In the genomic region with DNA sequence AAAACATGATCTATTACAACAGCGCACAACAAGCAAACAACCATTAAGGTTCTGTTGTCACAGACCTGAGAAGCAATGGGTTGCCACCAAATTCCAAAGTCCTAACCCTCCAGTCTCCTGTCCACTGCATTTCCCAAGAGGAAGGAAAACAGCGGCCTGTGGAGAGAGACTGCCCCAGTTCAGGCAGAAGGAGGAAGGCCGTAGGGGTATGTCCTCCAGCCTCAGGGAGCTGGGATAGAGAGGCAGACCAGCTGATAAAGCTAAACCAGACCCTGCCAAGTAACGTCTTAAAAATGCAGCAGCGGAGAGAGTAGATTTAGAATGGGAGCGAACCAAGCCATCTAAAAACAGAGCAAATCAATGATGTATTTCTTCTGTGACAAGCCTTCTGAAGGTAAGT, we compare ENCODE assay signal across 14 mouse cellular contexts. TPM values are rescaled to one million over a fixed set of nuclear protein-coding genes. Genes with fewer than 3 reads are reported as not detected.
A peak's percentile ranks its signal among the peaks of the same experiment; 100 is the strongest.
DNase-seq lines count a peak whose midpoint lies in the region; ATAC-seq and TF ChIP-seq lines count a peak whose summit lies in the region.
"Had no signal": no experiment of that assay in that cellular context is flagged by ENCODE, and none has a peak within 500 bp of the region (broad histone marks: within the 10 kb centered on the region; RNA-seq: fewer than 3 reads in every experiment).

No protein-coding gene starts in this region.

- H3K9ac ChIP-seq in hindbrain, embryonic 12.5 days, result no peak overlapping the region
- no peak overlapping the region for H3K9ac ChIP-seq in intestine, postnatal 0 days (ENCODE audit: low read depth, low read length)

- no peak overlapping the region for H3K4me2 ChIP-seq in hindbrain, embryonic 12.5 days (replicated peaks)
- no peak overlapping the region for H3K4me2 ChIP-seq in intestine, postnatal 0 days (replicated peaks; ENCODE audit: low read depth)

- H3K4me3 ChIP-seq in hindbrain, embryonic 10.5 days, result no peak overlapping the region
- H3K4me3 ChIP-seq in hindbrain, embryonic 12.5 days, result no peak overlapping the region
- no peak overlapping the region for H3K4me3 ChIP-seq in spleen, adult 2 months (ENCODE audit: extremely low read depth, insufficient read depth, insufficient read length)
- H3K4me3 ChIP-seq in intestine, postnatal 0 days (ENCODE audit: low read depth, low read length), result no peak overlapping the region

- H3K27me3 ChIP-seq in hindbrain, embryonic 10.5 days (ENCODE audit: insufficient read depth, poor library complexity, severe bottlenecking), result no peaks in the 10 kb centered on the region
- no peaks in the 10 kb centered on the region for H3K27me3 ChIP-seq in hindbrain, embryonic 12.5 days
- H3K27me3 ChIP-seq in spleen, adult 2 months (ENCODE audit: control insufficient read depth, insufficient read depth, low read length), result no peaks in the 10 kb centered on the region
- H3K27me3 ChIP-seq in intestine, postnatal 0 days (replicated peaks; ENCODE audit: control insufficient read depth, insufficient read depth, low read length), result no peaks in the 10 kb centered on the region
- H3K27me3 ChIP-seq: Patski had no signal

- DNase-seq in hindbrain, embryonic 10.5 days (ENCODE audit: low spot score), result no peak
- no peak for DNase-seq in spleen, adult 2 months (ENCODE audit: low read depth in 1 of 2, low spot score in 2 of 2)
- no peak for DNase-seq in spleen, adult 12 weeks (ENCODE audit: low spot score)
- DNase-seq in natural killer cell, adult 2 months (ENCODE audit: low spot score in 2 of 2), result no peak
- DNase-seq in spleen, postnatal 14 days (ENCODE audit: low spot score in 2 of 2), result no peak
- no peak for DNase-seq in urinary bladder, adult 2 months (ENCODE audit: low spot score)
- DNase-seq: adrenal gland, postnatal 14 days; cerebellum, adult 9-10 months; layer of hippocampus, postnatal 36 days had no signal

- 88% methylated on average over 6 of the region's 6 CpGs for WGBS in hindbrain, embryonic 10.5 days
- WGBS in hindbrain, embryonic 12.5 days, result 82% methylated on average over 6 of the region's 6 CpGs
- WGBS in spleen, adult 2 months, result 85% methylated on average over 6 of the region's 6 CpGs
- 65% methylated on average over 6 of the region's 6 CpGs for WGBS in intestine, postnatal 0 days

- no peak for TF ChIP-seq CTCF in spleen, adult 2 months (IDR thresholded peaks at IDR 0.05; ENCODE audit: extremely low read depth, insufficient read depth, insufficient read length, insufficient replicate concordance)
- TF ChIP-seq CTCF in intestine, postnatal 0 days (IDR thresholded peaks at IDR 0.05; ENCODE audit: low read depth), result no peak

- H3K27ac ChIP-seq in hindbrain, embryonic 10.5 days, result peak overlapping the region; percentile 35; the same call in 1 of the 2 replicates
- H3K27ac ChIP-seq in hindbrain, embryonic 12.5 days, result no peak overlapping the region
- H3K27ac ChIP-seq in spleen, adult 2 months (ENCODE audit: insufficient read depth, low read length), result peak overlapping the region; percentile 9; the same call in 1 of the 2 replicates
- peak overlapping the region; percentile 68 for H3K27ac ChIP-seq in intestine, postnatal 0 days (ENCODE audit: low read depth, low read length)
- H3K27ac ChIP-seq: hindbrain, postnatal 0 days; macrophage had no signal

- ATAC-seq in hindbrain, embryonic 12.5 days (ENCODE audit: low FRiP score), result no peak
- ATAC-seq in intestine, postnatal 0 days, result no peak
- ATAC-seq: hindbrain, postnatal 0 days; Patski had no signal

- TF ChIP-seq POLR2A in spleen, adult 2 months (IDR thresholded peaks at IDR 0.05; ENCODE audit: low read depth, low read length), result no peak

- no peaks in the 10 kb centered on the region for H3K9me3 ChIP-seq in hindbrain, embryonic 10.5 days
- no peaks in the 10 kb centered on the region for H3K9me3 ChIP-seq in hindbrain, embryonic 12.5 days (replicated peaks)
- H3K9me3 ChIP-seq in intestine, postnatal 0 days (ENCODE audit: control insufficient read depth), result no peaks in the 10 kb centered on the region

- H3K36me3 ChIP-seq in hindbrain, embryonic 10.5 days, result no peaks in the 10 kb centered on the region
- no peaks in the 10 kb centered on the region for H3K36me3 ChIP-seq in hindbrain, embryonic 12.5 days
- no peaks in the 10 kb centered on the region for H3K36me3 ChIP-seq in spleen, adult 2 months (ENCODE audit: control insufficient read depth, insufficient read depth, low read length)
- no peaks in the 10 kb centered on the region for H3K36me3 ChIP-seq in intestine, postnatal 0 days (ENCODE audit: control insufficient read depth, insufficient read depth)

- peaks cover 28% of the 10 kb centered on the region for H3K4me1 ChIP-seq in hindbrain, embryonic 10.5 days (replicated peaks)
- H3K4me1 ChIP-seq in hindbrain, embryonic 12.5 days, result peaks cover 19% of the 10 kb centered on the region
- no peaks in the 10 kb centered on the region for H3K4me1 ChIP-seq in spleen, adult 2 months (ENCODE audit: control insufficient read depth, insufficient read depth, insufficient read length)
- peaks cover 8% of the 10 kb centered on the region for H3K4me1 ChIP-seq in intestine, postnatal 0 days (replicated peaks; ENCODE audit: control insufficient read depth, insufficient read depth, low read length)

RNA-seq across cellular contexts. Expression of gene Sowahb, which starts 44.8 kb away (rescaled TPM):
- 0.47 and 0.86 TPM in 2 replicates for polyA plus RNA-seq in hindbrain, embryonic 10.5 days (2016; fragmentation: Nextera tagmentation; extraction: Ambion mirVana)
- polyA plus RNA-seq in hindbrain, embryonic 12.5 days (2016; fragmentation: Nextera tagmentation; extraction: Ambion mirVana), result 0.14 and 0.31 TPM in 2 replicates
- not detected in 2 replicates for polyA plus RNA-seq in spleen, adult 2 months (2012; rRNA removed)
- polyA plus RNA-seq in intestine, postnatal 0 days (2015; fragmentation: Nextera tagmentation; extraction: Ambion mirVana), result 16.1 and 18.0 TPM in 2 replicates
- 2.1 and 2.3 TPM in 2 replicates for polyA plus RNA-seq in urinary bladder, adult 2 months (2012; rRNA removed)
- polyA plus RNA-seq: macrophage had no signal
